Mouse (Mus musculus) MEL (cell line): Measurements from ENCODE around the gene Kcnh1. TPM values are rescaled to one million over a fixed set of nuclear protein-coding genes. Genes with fewer than 3 reads are reported as not detected.

Source experiments
- DNase-seq: peaks from one replicate; pipeline ENCODE4 v3.0.0; 2011; ENCODE audit warnings: low read depth, low spot score
- H3K27ac ChIP-seq: 2 replicates; pipeline ENCODE4 v1.5.1; 2012; ENCODE audit warnings: low read depth, mild to moderate bottlenecking, control low read depth, low read length, moderate library complexity; ENCODE audit not compliant: control insufficient read depth
- H3K27me3 ChIP-seq, 2 experiments: fragments of 150-350 bp in 1 of 2; sonication (generic) in 1 of 2; 2 replicates each; pipeline ENCODE4 v1.6.1; 2012; ENCODE audit warnings: low read length in 2 of 2, mild to moderate bottlenecking in 2 of 2, improper control_type of control experiment in 1 of 2, moderate library complexity in 1 of 2; ENCODE audit not compliant: insufficient read depth in 2 of 2, control insufficient read depth in 1 of 2
- H3K36me3 ChIP-seq, 2 experiments: 2 replicates each; pipeline ENCODE4 v1.6.1; 2012 to 2014; ENCODE audit warnings: low read length in 2 of 2, improper control_type of control experiment in 1 of 2, inconsistent platforms in 1 of 2, mild to moderate bottlenecking in 1 of 2; ENCODE audit not compliant: insufficient read depth in 2 of 2, control insufficient read depth in 1 of 2
- H3K4me1 ChIP-seq, 2 experiments: fragments of 150-350 bp in 1 of 2; sonication (generic) in 1 of 2; 2 replicates each; pipeline ENCODE4 v1.6.1; 2012; ENCODE audit warnings: low read length in 2 of 2, improper control_type of control experiment in 1 of 2, mild to moderate bottlenecking in 1 of 2; ENCODE audit not compliant: insufficient read depth in 2 of 2, control insufficient read depth in 1 of 2
- H3K4me3 ChIP-seq, 2 experiments: fragments of 150-350 bp in 1 of 2; sonication (generic) in 1 of 2; 2 replicates each; pipeline ENCODE4 v1.5.1; 2012; ENCODE audit warnings: low read depth in 2 of 2, low read length in 2 of 2, mild to moderate bottlenecking in 2 of 2, moderate library complexity in 2 of 2, control low read depth in 1 of 2, improper control_type of control experiment in 1 of 2; ENCODE audit not compliant: control insufficient read depth in 1 of 2, insufficient read depth in 1 of 2
- H3K79me2 ChIP-seq: 2 replicates; pipeline ENCODE4 v1.6.1; 2012; ENCODE audit warnings: mild to moderate bottlenecking, low read length, moderate library complexity; ENCODE audit not compliant: control insufficient read depth, poor library complexity, insufficient read depth
- H3K9ac ChIP-seq: 2 replicates; pipeline ENCODE4 v1.6.1; 2012; ENCODE audit warnings: low read depth, mild to moderate bottlenecking, control low read depth, low read length, moderate library complexity; ENCODE audit not compliant: control insufficient read depth, poor library complexity, severe bottlenecking
- H3K9me3 ChIP-seq: fragments of 150-350 bp; sonication (generic); replicated peaks from 2 replicates; pipeline ENCODE4 v1.6.1; 2012; ENCODE audit warnings: mild to moderate bottlenecking, low read length, improper control_type of control experiment, moderate library complexity; ENCODE audit not compliant: insufficient read depth
- CHD2 ChIP-seq: IDR thresholded peaks from 2 replicates; pipeline ENCODE4 v1.6.1; 2011; ENCODE audit warnings: low read length, improper control_type of control experiment
- CTCF ChIP-seq, 3 experiments: IDR thresholded peaks in 2 of 3; conservative IDR thresholded peaks in 1 of 3; 2 replicates each; pipeline ENCODE4 v1.5.1; 2011 to 2012; ENCODE audit warnings: low read length in 3 of 3, low read depth in 2 of 3, mild to moderate bottlenecking in 2 of 3, improper control_type of control experiment in 1 of 3, inconsistent platforms in 1 of 3, mixed read lengths in 1 of 3, moderate library complexity in 1 of 3; ENCODE audit not compliant: control insufficient read depth in 1 of 3, insufficient read depth in 1 of 3, poor library complexity in 1 of 3, severe bottlenecking in 1 of 3
- ELF1 ChIP-seq: IDR thresholded peaks from 2 replicates; pipeline ENCODE4 v1.6.1; 2014; ENCODE audit warnings: low read depth, mild to moderate bottlenecking, inconsistent platforms, low read length, improper control_type of control experiment, moderate library complexity
- GABPA ChIP-seq: IDR thresholded peaks from 2 replicates; pipeline ENCODE4 v1.6.1; 2012; ENCODE audit warnings: low read depth, mild to moderate bottlenecking, inconsistent platforms, low read length, improper control_type of control experiment, moderate library complexity
- KAT2A ChIP-seq: conservative IDR thresholded peaks from 2 replicates; pipeline ENCODE4 v1.6.1; 2012; ENCODE audit warnings: low read depth, low read length, improper control_type of control experiment, inconsistent platforms
- MYB ChIP-seq: IDR thresholded peaks from 2 replicates; pipeline ENCODE4 v1.6.1; 2011; ENCODE audit warnings: mild to moderate bottlenecking, low read depth, low read length, improper control_type of control experiment
- MYC ChIP-seq: IDR thresholded peaks from 2 replicates; pipeline ENCODE4 v1.6.1; 2011; ENCODE audit warnings: low read depth, mild to moderate bottlenecking, low read length, improper control_type of control experiment, moderate library complexity
- NELFE ChIP-seq: IDR thresholded peaks from 2 replicates; pipeline ENCODE4 v1.6.1; 2011; ENCODE audit warnings: low read depth, low read length, improper control_type of control experiment
- RAD21 ChIP-seq: IDR thresholded peaks from 2 replicates; pipeline ENCODE4 v1.6.1; 2011; ENCODE audit warnings: mild to moderate bottlenecking, low read depth, low read length, improper control_type of control experiment
- SIN3A ChIP-seq: IDR thresholded peaks from 2 replicates; pipeline ENCODE4 v1.6.1; 2012; ENCODE audit warnings: low read length, improper control_type of control experiment, inconsistent platforms
- TAL1 ChIP-seq: IDR thresholded peaks from 2 replicates; pipeline ENCODE4 v1.6.1; 2012; ENCODE audit warnings: mild to moderate bottlenecking, inconsistent platforms, low read length, moderate library complexity, mixed read lengths
- USF2 ChIP-seq, 2 experiments: IDR thresholded peaks; 2 replicates each; pipeline ENCODE4 v1.6.1; 2011 to 2012; ENCODE audit warnings: improper control_type of control experiment in 2 of 2, low read length in 2 of 2, borderline replicate concordance in 1 of 2, inconsistent platforms in 1 of 2, low read depth in 1 of 2, mild to moderate bottlenecking in 1 of 2; ENCODE audit not compliant: insufficient read depth in 1 of 2
- polyA plus RNA-seq, 2 experiments: library from polyadenylated mRNA; stranded (reverse) in 1 of 2; unstranded in 1 of 2; fragments of >175 nt in 1 of 2; fragments of >200 nt in 1 of 2; gene quantifications; 2 replicates each; pipeline versions ENCODE4 v1.2.1 to v1.2.4; 2012; ENCODE audit warnings: low replicate concordance in 2 of 2, low read depth in 1 of 2; ENCODE audit not compliant: insufficient read length in 2 of 2, insufficient read depth in 1 of 2, missing spikeins in 1 of 2
- total RNA-seq: library from RNA; depleted of rRNA; stranded (reverse); fragments of 300-350 nt; gene quantifications from 2 replicates; pipeline ENCODE4 v1.2.3, GENCODE M21; 2012

Kcnh1 gene
- total and polyA plus RNA-seq, 3 experiments: not detected

- no peak for TF ChIP-seq USF2 (IDR thresholded peaks at IDR 0.05; ENCODE audit: borderline replicate concordance in 1 of 2, insufficient read depth in 1 of 2, low read depth in 1 of 2, low read length in 2 of 2)
These were observed 225.2 kb downstream of the Kcnh1 start (continued) for GRCm38 (mm10) chr1:192415813-192416212.

- Histone ChIP-seq H3K27me3 (no peaks in the 10 kb centered on the region), H3K27ac (no peak overlapping the region), H3K4me1 (no peaks in the 10 kb centered on the region), H3K9me3 (no peaks in the 10 kb centered on the region), H3K79me2 (no peaks in the 10 kb centered on the region), H3K36me3 (no peaks in the 10 kb centered on the region), H3K4me3 (no peak overlapping the region), H3K9ac (no peak overlapping the region)
- DNase-seq: no peak
- TF ChIP-seq MYB (no peak), KAT2A (no peak), GABPA (no peak), SIN3A (no peak)
These were observed 225.8 kb downstream of the Kcnh1 start for GRCm38 (mm10) chr1:192416241-192416821.

GRCm38 (mm10) chr1:192419176-192419575, 228.6 kb downstream of the Kcnh1 start:
- H3K27me3 ChIP-seq: no peaks in the 10 kb centered on the region
- H3K27ac ChIP-seq: no peak overlapping the region
- no peak for DNase-seq
- no peak overlapping the region for H3K4me3 ChIP-seq
- H3K9ac ChIP-seq: no peak overlapping the region
- no peaks in the 10 kb centered on the region for H3K36me3 ChIP-seq
- TF ChIP-seq MYB: no peak
- TF ChIP-seq NELFE: no peak
- no peak for TF ChIP-seq ELF1
- TF ChIP-seq TAL1: no peak
- no peak for TF ChIP-seq MYC
- TF ChIP-seq KAT2A: no peak
- no peak for TF ChIP-seq SIN3A
- TF ChIP-seq CTCF (IDR thresholded peaks at IDR 0.05 in 2 of 3, conservative IDR thresholded peaks at IDR 0.05 in 1 of 3; ENCODE audit: control insufficient read depth in 1 of 3, insufficient read depth in 1 of 3, low read depth in 2 of 3, low read length in 3 of 3, poor library complexity in 1 of 3, severe bottlenecking in 1 of 3): no peak
- no peak for TF ChIP-seq USF2 (IDR thresholded peaks at IDR 0.05; ENCODE audit: borderline replicate concordance in 1 of 2, insufficient read depth in 1 of 2, low read depth in 1 of 2, low read length in 2 of 2)
- no peak for TF ChIP-seq CHD2
- TF ChIP-seq RAD21: no peak
- H3K9me3 ChIP-seq: no peaks in the 10 kb centered on the region
- no peaks in the 10 kb centered on the region for H3K79me2 ChIP-seq
- H3K4me1 ChIP-seq: no peaks in the 10 kb centered on the region
